Mouse (Mus musculus) small intestine, adult 2 months (tissue): ENCODE data around the gene Zfp800. TPM values are rescaled to one million over a fixed set of nuclear protein-coding genes. Genes with fewer than 3 reads are reported as not detected.

Source experiments
- H3K27ac ChIP-seq: fragments of 200-500 bp; 2 replicates; pipeline ENCODE4 v1.5.1; 2012; ENCODE audit warnings: low read depth, low read length, control low read depth, inconsistent platforms; ENCODE audit not compliant: insufficient read depth
- H3K27me3 ChIP-seq: fragments of 200-500 bp; 2 replicates; pipeline ENCODE4 v1.6.1; 2012; ENCODE audit warnings: mild to moderate bottlenecking, moderate library complexity, low read length, inconsistent platforms; ENCODE audit not compliant: control insufficient read depth, insufficient read depth
- H3K36me3 ChIP-seq: fragments of 200-500 bp; 2 replicates; pipeline ENCODE4 v1.6.1; 2012; ENCODE audit warnings: mild to moderate bottlenecking, low read length, control low read depth, inconsistent platforms; ENCODE audit not compliant: control insufficient read depth, insufficient read depth
- H3K4me1 ChIP-seq: fragments of 200-500 bp; 2 replicates; pipeline ENCODE4 v1.6.1; 2012; ENCODE audit warnings: low read length, inconsistent platforms, mixed read lengths; ENCODE audit not compliant: control insufficient read depth, insufficient read depth, insufficient read length
- H3K4me3 ChIP-seq: fragments of 200-500 bp; 2 replicates; pipeline ENCODE4 v1.5.1; 2012; ENCODE audit warnings: low read depth, mild to moderate bottlenecking, control low read depth, inconsistent platforms, low read length, moderate library complexity
- CTCF ChIP-seq: fragments of 200-500 bp; IDR thresholded peaks from 2 replicates; pipeline ENCODE4 v1.5.1; 2012; ENCODE audit warnings: low read depth, mild to moderate bottlenecking, control low read depth, inconsistent platforms, low read length, moderate library complexity, mixed read lengths; ENCODE audit not compliant: insufficient replicate concordance, insufficient read length; ENCODE audit errors: extremely low read depth
- POLR2A ChIP-seq: fragments of 200-500 bp; IDR thresholded peaks from 2 replicates; pipeline ENCODE4 v1.6.1; 2012; ENCODE audit warnings: low read depth, mild to moderate bottlenecking, control low read depth, inconsistent platforms, low read length, moderate library complexity
- WGBS: fragments of 180-500 bp; shearing (Covaris S2); methylation state at CpG from one replicate; pipeline ENCODE4 v1.1.7; 2018; 5-methylcytosine and 5-hydroxymethylcytosine counted together
- polyA plus RNA-seq: library from polyadenylated mRNA; depleted of rRNA; stranded (reverse); fragments of >200 nt; gene quantifications from 2 replicates; pipeline ENCODE4 v1.2.3, GENCODE M21; 2012

The Zfp800 gene
- polyA plus RNA-seq, 1 experiment, result 3.1 TPM

DNA sequence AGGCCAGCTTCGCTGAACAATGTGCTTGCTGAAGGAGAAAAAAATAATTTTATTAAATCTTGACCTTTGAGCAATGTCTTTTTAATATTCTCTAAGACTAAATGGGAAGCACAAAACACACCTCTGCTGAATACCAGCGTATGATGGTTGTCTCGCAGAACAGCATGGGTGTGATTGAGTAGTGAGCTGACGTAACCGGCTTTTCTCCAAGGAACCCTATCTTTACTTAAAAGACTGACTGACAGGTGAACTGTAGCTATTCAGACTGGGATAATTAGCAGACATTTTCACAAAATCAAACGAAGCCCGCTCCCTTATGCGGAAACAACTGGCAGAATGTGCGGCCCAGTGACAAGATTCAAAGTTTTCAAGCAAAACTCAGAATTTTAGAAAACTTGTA is 30.2 kb downstream of the Zfp800 start:
- no peak for TF ChIP-seq POLR2A
- no peak for TF ChIP-seq CTCF
- 92% methylated on average over 9 of the region's 9 CpGs for WGBS
- H3K36me3 ChIP-seq, result no peaks in the 10 kb centered on the region
- H3K27me3 ChIP-seq, result no peaks in the 10 kb centered on the region
- no peak overlapping the region for H3K4me3 ChIP-seq
- no peak overlapping the region for H3K27ac ChIP-seq
- no peaks in the 10 kb centered on the region for H3K4me1 ChIP-seq

GRCm38 (mm10) chr6:28351066-28351465 is 46.7 kb downstream of the Zfp800 start:
- no peaks in the 10 kb centered on the region for H3K4me1 ChIP-seq
- no peak overlapping the region for H3K4me3 ChIP-seq
- 61% methylated on average over 3 of the region's 3 CpGs for WGBS
- no peaks in the 10 kb centered on the region for H3K36me3 ChIP-seq
- TF ChIP-seq POLR2A (no peak), CTCF (no peak)
- H3K27me3 ChIP-seq, result no peaks in the 10 kb centered on the region
- no peak overlapping the region for H3K27ac ChIP-seq

DNA sequence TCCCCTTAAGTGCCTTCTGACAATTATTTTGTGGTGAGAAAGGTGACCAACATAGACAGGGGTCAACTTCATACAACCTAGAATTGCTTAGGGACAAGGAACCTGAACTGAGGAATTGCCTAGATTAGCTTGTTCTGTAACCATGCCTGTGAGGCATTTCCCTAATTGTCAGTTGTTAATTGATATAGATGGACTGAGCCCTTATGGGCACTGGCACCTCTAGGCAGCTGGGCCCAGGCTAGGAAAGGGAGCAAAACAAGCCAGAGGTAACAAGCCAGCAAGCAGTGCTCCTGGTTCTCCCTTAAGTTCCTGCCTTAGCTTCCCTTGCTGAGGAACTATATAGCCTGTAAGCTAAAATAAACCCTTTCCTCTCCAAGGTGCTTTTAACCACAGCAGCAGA is 52.1 kb downstream of the Zfp800 start:
- Histone ChIP-seq H3K27me3 (no peaks in the 10 kb centered on the region), H3K36me3 (no peaks in the 10 kb centered on the region), H3K4me3 (no peak overlapping the region), H3K27ac (no peak overlapping the region), H3K4me1 (no peaks in the 10 kb centered on the region)
- TF ChIP-seq CTCF, result no peak
- TF ChIP-seq POLR2A, result no peak

- TF ChIP-seq CTCF, result no peak
- H3K27ac ChIP-seq, result no peak overlapping the region
- H3K4me3 ChIP-seq, result no peak overlapping the region
- H3K4me1 ChIP-seq, result no peaks in the 10 kb centered on the region
- no peaks in the 10 kb centered on the region for H3K27me3 ChIP-seq
- WGBS, result 36% methylated on average over 7 of the region's 7 CpGs
- no peaks in the 10 kb centered on the region for H3K36me3 ChIP-seq
Measured at GRCm38 (mm10) chr6:28345181-28345580, 52.6 kb downstream of the Zfp800 start.

DNA sequence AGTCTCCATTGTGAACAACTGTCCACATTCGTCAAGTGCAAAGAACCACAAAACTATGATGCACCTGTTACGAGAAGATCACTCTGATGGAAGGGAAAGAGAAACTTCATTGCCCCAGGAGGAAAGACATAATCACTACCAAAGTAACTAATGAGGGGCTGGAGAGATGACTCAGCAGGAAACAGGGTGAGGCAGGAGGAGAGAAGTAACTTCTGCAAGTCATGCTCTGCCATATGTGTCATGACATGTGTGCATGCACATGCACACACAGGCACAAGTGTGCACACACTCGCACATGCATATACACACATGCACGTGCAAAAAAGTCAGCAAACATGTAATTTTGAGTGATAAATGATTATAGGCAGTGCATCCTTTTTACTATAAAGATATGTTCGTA is 54.9 kb downstream of the Zfp800 start:
- Histone ChIP-seq H3K36me3 (no peaks in the 10 kb centered on the region), H3K27ac (no peak overlapping the region), H3K27me3 (no peaks in the 10 kb centered on the region), H3K4me3 (no peak overlapping the region), H3K4me1 (no peaks in the 10 kb centered on the region)
- no peak for TF ChIP-seq CTCF
- TF ChIP-seq POLR2A, result no peak
- WGBS, result 71% methylated on average over 5 of the region's 5 CpGs

- Histone ChIP-seq H3K4me3 (no peak overlapping the region), H3K27ac (no peak overlapping the region), H3K36me3 (no peaks in the 10 kb centered on the region), H3K27me3 (no peaks in the 10 kb centered on the region), H3K4me1 (no peaks in the 10 kb centered on the region)
- WGBS, result 90% methylated on average over 4 of the region's 4 CpGs
- TF ChIP-seq CTCF (no peak), POLR2A (no peak)
Measured at GRCm38 (mm10) chr6:28341174-28341573, 56.6 kb downstream of the Zfp800 start.

GRCm38 (mm10) chr6:28339410-28339809 is 58.4 kb downstream of the Zfp800 start:
- H3K4me3 ChIP-seq, result no peak overlapping the region
- no peaks in the 10 kb centered on the region for H3K36me3 ChIP-seq
- H3K27me3 ChIP-seq, result no peaks in the 10 kb centered on the region
- WGBS, result 78% methylated on average over 5 of the region's 5 CpGs
- no peaks in the 10 kb centered on the region for H3K4me1 ChIP-seq
- no peak overlapping the region for H3K27ac ChIP-seq
- TF ChIP-seq CTCF (peak; percentile 11; the same call in 1 of the 2 replicates), POLR2A (no peak)

DNA sequence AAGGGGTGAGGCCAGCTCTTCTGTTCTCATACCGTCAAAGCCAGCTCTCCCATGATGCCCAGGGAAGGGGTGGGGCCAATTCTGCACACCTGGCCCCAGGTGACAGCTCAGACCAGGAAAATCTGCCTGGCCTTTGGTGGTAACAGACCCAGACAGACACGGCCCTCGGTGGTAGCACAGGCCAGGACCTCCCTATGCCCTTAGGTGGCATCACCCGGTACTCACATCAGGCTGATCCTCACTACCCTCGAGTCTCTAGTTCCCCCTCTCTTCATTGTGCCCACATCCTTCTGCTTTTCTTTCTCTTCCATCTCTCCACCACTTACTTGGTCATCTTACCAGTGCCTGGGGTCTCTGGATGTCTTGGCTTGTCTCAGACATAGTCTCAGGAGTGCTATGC is 64.1 kb downstream of the Zfp800 start:
- TF ChIP-seq CTCF (no peak), POLR2A (no peak)
- 65% methylated on average over 5 of the region's 5 CpGs for WGBS
- Histone ChIP-seq H3K4me3 (no peak overlapping the region), H3K4me1 (no peaks in the 10 kb centered on the region), H3K36me3 (no peaks in the 10 kb centered on the region), H3K27ac (no peak overlapping the region), H3K27me3 (no peaks in the 10 kb centered on the region)
